Mouse (Mus musculus) small intestine, adult 2 months (tissue): ENCODE results near the gene Pld3. TPM values are rescaled to one million over a fixed set of nuclear protein-coding genes. Genes with fewer than 3 reads are reported as not detected.

ENCODE experiments used
- H3K27ac ChIP-seq: fragments of 200-500 bp; 2 replicates; pipeline ENCODE4 v1.5.1; 2012; ENCODE audit warnings: low read depth, low read length, control low read depth, inconsistent platforms; ENCODE audit not compliant: insufficient read depth
- H3K27me3 ChIP-seq: fragments of 200-500 bp; 2 replicates; pipeline ENCODE4 v1.6.1; 2012; ENCODE audit warnings: mild to moderate bottlenecking, moderate library complexity, low read length, inconsistent platforms; ENCODE audit not compliant: control insufficient read depth, insufficient read depth
- H3K36me3 ChIP-seq: fragments of 200-500 bp; 2 replicates; pipeline ENCODE4 v1.6.1; 2012; ENCODE audit warnings: mild to moderate bottlenecking, low read length, control low read depth, inconsistent platforms; ENCODE audit not compliant: control insufficient read depth, insufficient read depth
- H3K4me1 ChIP-seq: fragments of 200-500 bp; 2 replicates; pipeline ENCODE4 v1.6.1; 2012; ENCODE audit warnings: low read length, inconsistent platforms, mixed read lengths; ENCODE audit not compliant: control insufficient read depth, insufficient read depth, insufficient read length
- H3K4me3 ChIP-seq: fragments of 200-500 bp; 2 replicates; pipeline ENCODE4 v1.5.1; 2012; ENCODE audit warnings: low read depth, mild to moderate bottlenecking, control low read depth, inconsistent platforms, low read length, moderate library complexity
- CTCF ChIP-seq: fragments of 200-500 bp; IDR thresholded peaks from 2 replicates; pipeline ENCODE4 v1.5.1; 2012; ENCODE audit warnings: low read depth, mild to moderate bottlenecking, control low read depth, inconsistent platforms, low read length, moderate library complexity, mixed read lengths; ENCODE audit not compliant: insufficient replicate concordance, insufficient read length; ENCODE audit errors: extremely low read depth
- POLR2A ChIP-seq: fragments of 200-500 bp; IDR thresholded peaks from 2 replicates; pipeline ENCODE4 v1.6.1; 2012; ENCODE audit warnings: low read depth, mild to moderate bottlenecking, control low read depth, inconsistent platforms, low read length, moderate library complexity
- whole genome bisulfite sequencing: fragments of 180-500 bp; shearing (Covaris S2); methylation state at CpG from one replicate; pipeline ENCODE4 v1.1.7; 2018; 5-methylcytosine and 5-hydroxymethylcytosine counted together
- polyA plus RNA-seq: library from polyadenylated mRNA; depleted of rRNA; stranded (reverse); fragments of >200 nt; gene quantifications from 2 replicates; pipeline ENCODE4 v1.2.3, GENCODE M21; 2012

The Pld3 gene
- polyA plus RNA-seq, 1 experiment = 75.6 TPM

DNA sequence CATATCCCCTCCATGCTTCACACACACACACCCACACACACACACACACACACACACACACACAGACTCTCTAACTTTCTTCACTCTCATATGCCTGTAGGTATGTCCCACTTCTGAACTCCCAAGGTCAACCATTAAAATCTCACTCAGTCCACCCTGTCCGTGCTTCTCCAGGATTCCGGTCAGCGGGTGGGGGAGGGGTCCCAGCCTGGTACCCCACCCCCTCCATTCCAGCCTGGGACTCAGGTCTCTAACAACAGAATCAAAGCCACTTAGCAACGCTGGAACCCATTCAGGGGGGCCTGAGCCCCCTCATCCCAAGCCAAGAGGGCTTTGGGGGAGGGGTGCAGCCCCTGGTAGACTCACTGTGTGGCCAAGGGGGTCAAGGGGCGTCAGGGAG, 30.1 kb downstream of the Pld3 start, which contains the start of gene Hipk4:
Hipk4 (plus strand) TSS at position 301 of the 400 bp plus-strand sequence.
- no peaks in the 10 kb centered on the region for H3K36me3 ChIP-seq
- H3K27me3 ChIP-seq = no peaks in the 10 kb centered on the region
- H3K4me3 ChIP-seq = no peak within 1 kb of the TSS
- WGBS = 65% methylated on average over 5 of the region's 5 CpGs
- H3K27ac ChIP-seq = no peak within 1 kb of the TSS
- TF ChIP-seq CTCF = no peak
- TF ChIP-seq POLR2A = no peak
- H3K4me1 ChIP-seq = peaks cover 7% of the 10 kb centered on the region; the same call in 1 of the 2 replicates

- TF ChIP-seq CTCF (no peak), POLR2A (no peak)
- Histone ChIP-seq H3K4me3 (no peak overlapping the region), H3K36me3 (no peaks in the 10 kb centered on the region), H3K4me1 (peaks cover 7% of the 10 kb centered on the region; the same call in 1 of the 2 replicates), H3K27me3 (no peaks in the 10 kb centered on the region), H3K27ac (no peak overlapping the region)
- WGBS = 26% methylated on average over 1 of the region's 1 CpGs
Observed at GRCm38 (mm10) chr7:27520599-27520998, 32.4 kb downstream of the Pld3 start.

DNA sequence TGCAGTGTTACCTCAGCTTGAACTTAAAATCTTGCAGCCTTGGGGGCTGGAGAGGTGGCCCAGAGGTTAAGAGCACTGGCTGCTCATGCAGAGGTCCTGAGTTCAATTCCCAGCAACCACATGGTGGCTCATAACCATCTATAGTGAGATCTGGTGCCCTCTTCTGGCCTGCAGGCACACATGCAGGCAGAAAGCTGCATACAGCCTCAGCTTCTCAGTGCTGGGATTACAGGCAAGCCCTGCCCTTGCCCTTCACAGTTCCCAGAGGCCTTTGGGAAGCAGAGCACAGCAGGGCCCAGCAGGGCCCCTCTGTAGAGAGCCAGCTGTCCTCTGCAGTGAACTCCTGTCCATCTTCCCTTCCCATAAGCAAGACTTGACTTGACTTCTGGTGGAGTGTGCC, 32.9 kb downstream of the Pld3 start:
- no peak overlapping the region for H3K4me3 ChIP-seq
- no peak for TF ChIP-seq POLR2A
- TF ChIP-seq CTCF = no peak
- no peak overlapping the region for H3K27ac ChIP-seq
- H3K27me3 ChIP-seq = no peaks in the 10 kb centered on the region
- H3K36me3 ChIP-seq = no peaks in the 10 kb centered on the region
- H3K4me1 ChIP-seq = peaks cover 7% of the 10 kb centered on the region; the same call in 1 of the 2 replicates

- Histone ChIP-seq H3K27ac (no peak overlapping the region), H3K4me1 (peaks cover 8% of the 10 kb centered on the region), H3K27me3 (no peaks in the 10 kb centered on the region), H3K36me3 (no peaks in the 10 kb centered on the region), H3K4me3 (no peak overlapping the region)
- TF ChIP-seq CTCF = no peak
- TF ChIP-seq POLR2A = no peak
- 80% methylated on average over 9 of the region's 9 CpGs for WGBS
Observed at GRCm38 (mm10) chr7:27518314-27518713, 34.7 kb downstream of the Pld3 start.

DNA sequence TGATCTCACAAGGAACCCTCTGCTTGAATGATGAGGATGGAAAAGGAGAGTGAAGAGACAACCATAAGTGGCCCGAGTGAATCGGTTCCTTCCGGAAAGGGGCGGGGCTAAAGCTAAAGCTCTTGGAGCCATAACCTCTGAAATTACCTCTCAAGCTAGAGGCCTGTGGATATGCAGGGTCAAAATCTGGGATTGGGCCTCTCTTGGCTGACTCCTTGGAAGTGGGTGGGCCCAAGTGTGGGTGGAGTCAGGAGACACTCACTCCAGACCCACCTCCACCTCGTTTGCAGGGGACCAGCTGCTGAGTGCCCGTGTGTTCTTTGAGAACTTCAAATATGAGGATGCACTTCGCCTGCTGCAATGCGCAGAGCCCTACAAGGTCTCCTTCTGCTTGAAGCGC, 38.1 kb downstream of the Pld3 start:
- H3K27me3 ChIP-seq = no peaks in the 10 kb centered on the region
- TF ChIP-seq CTCF (no peak), POLR2A (no peak)
- H3K4me3 ChIP-seq = no peak overlapping the region
- no peak overlapping the region for H3K27ac ChIP-seq
- 67% methylated on average over 9 of the region's 9 CpGs for WGBS
- no peaks in the 10 kb centered on the region for H3K36me3 ChIP-seq
- H3K4me1 ChIP-seq = peaks cover 2% of the 10 kb centered on the region; the same call in 1 of the 2 replicates

DNA sequence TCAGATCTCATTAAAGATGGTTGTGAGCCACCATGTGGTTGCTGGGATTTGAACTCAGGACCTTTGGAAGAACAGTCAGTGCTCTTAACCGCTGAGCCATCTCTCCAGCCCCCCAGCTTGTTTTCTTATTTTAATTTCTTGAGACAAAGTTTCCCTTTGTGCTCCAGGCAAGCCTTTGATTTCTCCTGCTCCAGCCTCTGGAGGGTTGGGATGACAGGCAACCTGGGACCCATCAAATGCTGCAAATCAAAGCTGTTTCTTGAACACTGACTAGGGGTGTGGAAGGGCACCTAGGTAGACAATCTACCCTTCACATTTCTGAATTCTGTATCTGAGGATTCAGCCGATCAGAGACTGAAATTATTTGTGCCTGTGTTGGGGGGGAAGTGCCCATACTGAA, 42.2 kb downstream of the Pld3 start:
- Histone ChIP-seq H3K27ac (no peak overlapping the region), H3K36me3 (no peaks in the 10 kb centered on the region), H3K27me3 (no peaks in the 10 kb centered on the region), H3K4me1 (peaks cover 6% of the 10 kb centered on the region), H3K4me3 (no peak overlapping the region)
- TF ChIP-seq POLR2A (no peak), CTCF (no peak)
- 96% methylated on average over 2 of the region's 2 CpGs for WGBS

- 13% methylated on average over 6 of the region's 6 CpGs for WGBS
- TF ChIP-seq POLR2A (no peak), CTCF (peak; percentile 75; the same call in 1 of the 2 replicates)
- H3K27ac ChIP-seq = peak overlapping the region; percentile 80
- no peaks in the 10 kb centered on the region for H3K36me3 ChIP-seq
- H3K4me1 ChIP-seq = peaks cover 5% of the 10 kb centered on the region; the same call in 1 of the 2 replicates
- H3K27me3 ChIP-seq = no peaks in the 10 kb centered on the region
- H3K4me3 ChIP-seq = no peak overlapping the region
Observed at GRCm38 (mm10) chr7:27508648-27509005, 44.4 kb downstream of the Pld3 start.
